Mouse (Mus musculus): ENCODE results near the gene Dydc1. TPM values are rescaled to one million over a fixed set of nuclear protein-coding genes. Genes with fewer than 3 reads are reported as not detected.

Gene Dydc1
- polyA plus RNA-seq, 1 experiment from 2014 or later: not detected

Other genes with a start within 250 kb of the Dydc1 start
- 0.34 and 0.67 TPM in 2 replicates for gene Sh2d4b, start 179.6 kb upstream of the Dydc1 start, polyA plus RNA-seq (2015; fragmentation: Nextera tagmentation; extraction: Ambion mirVana)
- gene Tspan14, start 106.1 kb upstream of the Dydc1 start, polyA plus RNA-seq (2015; fragmentation: Nextera tagmentation; extraction: Ambion mirVana): 68.4 and 68.7 TPM in 2 replicates
- 39.3 and 41.6 TPM in 2 replicates for gene Fam213a, start 59.1 kb upstream of the Dydc1 start, polyA plus RNA-seq (2015; fragmentation: Nextera tagmentation; extraction: Ambion mirVana)
- not detected in 2 replicates for gene Dydc2, start 3.7 kb upstream of the Dydc1 start, polyA plus RNA-seq (2015; fragmentation: Nextera tagmentation; extraction: Ambion mirVana)
- not detected in 2 replicates for gene Mat1a, start 32.1 kb downstream of the Dydc1 start, polyA plus RNA-seq (2015; fragmentation: Nextera tagmentation; extraction: Ambion mirVana)
- not detected in 2 replicates for gene Sftpa1, start 58.9 kb downstream of the Dydc1 start, polyA plus RNA-seq (2015; fragmentation: Nextera tagmentation; extraction: Ambion mirVana)
- not detected in 2 replicates for gene Mbl1, start 78.5 kb downstream of the Dydc1 start, polyA plus RNA-seq (2015; fragmentation: Nextera tagmentation; extraction: Ambion mirVana)
- gene Sftpd, start 112.2 kb downstream of the Dydc1 start, polyA plus RNA-seq (2015; fragmentation: Nextera tagmentation; extraction: Ambion mirVana): not detected in 2 replicates
- 0.10 and 0.27 TPM in 2 replicates for gene Gm2832, start 205.9 kb downstream of the Dydc1 start, polyA plus RNA-seq (2015; fragmentation: Nextera tagmentation; extraction: Ambion mirVana)

All from limb, embryonic 13.5 days (tissue).